ENCODE assay signal across 9 mouse cellular contexts in genomic region chr5:135011809-135012613, GRCm38 (mm10). TPM values are rescaled to one million over a fixed set of nuclear protein-coding genes. Genes with fewer than 3 reads are reported as not detected.
DNase-seq lines count a peak whose midpoint lies in the region; ATAC-seq and TF ChIP-seq lines count a peak whose summit lies in the region.
"Had no signal": no experiment of that assay in that cellular context is flagged by ENCODE, and none has a peak within 500 bp of the region (broad histone marks: within the 10 kb centered on the region; RNA-seq: fewer than 3 reads in every experiment).

No protein-coding gene starts in this region.

- peaks cover 8% of the 10 kb centered on the region; the same call in 1 of the 2 replicates for H3K79me2 ChIP-seq in liver, adult 2 months (ENCODE audit: control insufficient read depth, insufficient read depth, low read length)

- no peak for TF ChIP-seq POLR2A in liver, adult 2 months (IDR thresholded peaks at IDR 0.05; ENCODE audit: extremely low read depth, insufficient read depth, low read length)

- H3K27me3 ChIP-seq in E14TG2a.4 (ENCODE audit: insufficient read depth, low read length): no peaks in the 10 kb centered on the region
- H3K27me3 ChIP-seq in heart, embryonic 14.5 days (ENCODE audit: control insufficient read depth, insufficient read depth, low read length): no peaks in the 10 kb centered on the region
- no peaks in the 10 kb centered on the region for H3K27me3 ChIP-seq in liver, adult 2 months (ENCODE audit: control insufficient read depth, insufficient read depth, low read length)

- H3K36me3 ChIP-seq in E14TG2a.4 (ENCODE audit: insufficient read depth, low read length): peaks cover 16% of the 10 kb centered on the region
- peaks cover 13% of the 10 kb centered on the region for H3K36me3 ChIP-seq in heart, embryonic 14.5 days (ENCODE audit: control insufficient read depth, insufficient read depth, low read length)
- no peaks in the 10 kb centered on the region for H3K36me3 ChIP-seq in liver, adult 2 months (ENCODE audit: control insufficient read depth, insufficient read depth, low read length)

- peak overlapping the region; percentile 18; the same call in 1 of the 2 replicates for H3K9ac ChIP-seq in heart, embryonic 14.5 days (ENCODE audit: low read length)
- H3K9ac ChIP-seq in liver, adult 2 months (ENCODE audit: low read depth, low read length): peak overlapping the region; percentile 12; the same call in 1 of the 2 replicates

- ATAC-seq in heart, embryonic 14.5 days (ENCODE audit: insufficient number of reproducible peaks, insufficient read depth, low FRiP score, low read depth): no peak
- ATAC-seq in cerebellum, adult (ENCODE audit: insufficient number of reproducible peaks, low FRiP score, low TSS enrichment): no peak

- DNase-seq in cerebellum, adult 11-12 months: peak; percentile 57
- no peak for DNase-seq in cerebellum, postnatal 14 days
- no peak for DNase-seq in liver, adult 2 months (ENCODE audit: extremely low read depth, low read depth, low spot score)
- no peak for DNase-seq in right cerebral cortex, postnatal 14 days
- DNase-seq in cerebellum, adult 11 months: no peak

- H3K4me1 ChIP-seq in E14TG2a.4 (replicated peaks; ENCODE audit: low read depth, low read length): peaks cover 67% of the 10 kb centered on the region
- peaks cover 10 to 22% of the 10 kb centered on the region in 2 experiments for H3K4me1 ChIP-seq in heart, embryonic 14.5 days (ENCODE audit: control insufficient read depth in 2 of 2, insufficient read depth in 2 of 2, low read length in 2 of 2)
- H3K4me1 ChIP-seq in liver, adult 2 months (ENCODE audit: control insufficient read depth, insufficient read depth, low read length): peaks cover 19% of the 10 kb centered on the region

- WGBS in heart, embryonic 14.5 days: 44% methylated on average over 26 of the region's 26 CpGs
- WGBS in liver, adult 2 months: 76% methylated on average over 26 of the region's 26 CpGs

- H3K27ac ChIP-seq in heart, embryonic 14.5 days (replicated peaks in 1 of 2; ENCODE audit: control insufficient read depth in 1 of 2, insufficient read depth in 1 of 2, low read depth in 2 of 2, low read length in 2 of 2): 0 out of 4 replicates have a peak overlapping the region, but pooled peaks of 1 of the 2 experiments have one; percentile 10
- H3K27ac ChIP-seq in liver, adult 2 months (replicated peaks; ENCODE audit: insufficient read depth, low read depth, low read length): peak overlapping the region; percentile 13; the same call in 1 of the 2 replicates
- H3K27ac ChIP-seq: macrophage had no signal

- peak overlapping the region; percentile 88 for H3K4me3 ChIP-seq in E14TG2a.4 (replicated peaks; ENCODE audit: low read length)
- H3K4me3 ChIP-seq in heart, embryonic 14.5 days (ENCODE audit: control insufficient read depth in 1 of 2, insufficient read depth in 1 of 2, low read depth in 1 of 2, low read length in 2 of 2): no peak overlapping the region
- peak overlapping the region; percentile 43; the same call in 1 of the 2 replicates for H3K4me3 ChIP-seq in liver, adult 2 months (ENCODE audit: insufficient read depth, low read depth, low read length)

- TF ChIP-seq CTCF in E14TG2a.4 (conservative IDR thresholded peaks at IDR 0.05; ENCODE audit: low read length): no peak
- no peak for TF ChIP-seq CTCF in liver, adult 2 months (IDR thresholded peaks at IDR 0.05; ENCODE audit: low read depth, low read length)

- peak overlapping the region; percentile 24 for H3K4me2 ChIP-seq in heart, embryonic 14.5 days (ENCODE audit: low read length)

- no peaks in the 10 kb centered on the region for H3K9me3 ChIP-seq in E14TG2a.4 (ENCODE audit: low read length)
- no peaks in the 10 kb centered on the region for H3K9me3 ChIP-seq in heart, embryonic 14.5 days (ENCODE audit: control insufficient read depth, low read length)

RNA-seq across cellular contexts. Expression of gene Abhd11, which starts 3.1 kb away (rescaled TPM):
- polyA plus RNA-seq in heart, embryonic 14.5 days (2014; fragmentation: Nextera tagmentation; extraction: Ambion mirVana): 72.1 and 74.9 TPM in 2 replicates
- 35.9 and 38.1 TPM in 2 replicates for total RNA-seq in liver, adult 2 months (2014; rRNA removed)
- 77.6 and 78.8 TPM in 2 replicates for polyA plus RNA-seq in liver, adult 2 months (2012; rRNA removed)

RNA-seq across cellular contexts. Expression of gene Stx1a, which starts 11.3 kb away (rescaled TPM):
- polyA plus RNA-seq in heart, embryonic 14.5 days (2014; fragmentation: Nextera tagmentation; extraction: Ambion mirVana): 5.4 and 6.4 TPM in 2 replicates
- 0.09 and 0.13 TPM in 2 replicates for total RNA-seq in liver, adult 2 months (2014; rRNA removed)
- polyA plus RNA-seq in liver, adult 2 months (2012; rRNA removed): 1.1 and 1.3 TPM in 2 replicates

RNA-seq across cellular contexts. Expression of gene Cldn3, which starts 26.0 kb away (rescaled TPM):
- 0.53 and 2.2 TPM in 2 replicates for polyA plus RNA-seq in heart, embryonic 14.5 days (2014; fragmentation: Nextera tagmentation; extraction: Ambion mirVana)
- 49.9 and 86.6 TPM in 2 replicates for total RNA-seq in liver, adult 2 months (2014; rRNA removed)
- 290 and 291 TPM in 2 replicates for polyA plus RNA-seq in liver, adult 2 months (2012; rRNA removed)
- polyA plus RNA-seq: macrophage had no signal

RNA-seq across cellular contexts. Expression of gene Dnajc30, which starts 52.0 kb away (rescaled TPM):
- 30.6 and 31.1 TPM in 2 replicates for polyA plus RNA-seq in heart, embryonic 14.5 days (2014; fragmentation: Nextera tagmentation; extraction: Ambion mirVana)
- 7.1 and 8.6 TPM in 2 replicates for total RNA-seq in liver, adult 2 months (2014; rRNA removed)
- polyA plus RNA-seq in liver, adult 2 months (2012; rRNA removed): 39.9 and 45.7 TPM in 2 replicates

RNA-seq across cellular contexts. Expression of gene Bud23, which starts 52.7 kb away (rescaled TPM):
- 47.2 and 52.3 TPM in 2 replicates for polyA plus RNA-seq in heart, embryonic 14.5 days (2014; fragmentation: Nextera tagmentation; extraction: Ambion mirVana)
- total RNA-seq in liver, adult 2 months (2014; rRNA removed): 32.7 and 38.4 TPM in 2 replicates
- 50.9 and 51.7 TPM in 2 replicates for polyA plus RNA-seq in liver, adult 2 months (2012; rRNA removed)

Comparison
In these comparisons a context has a peak if more than half of its experiments do, and no peak if none do; other contexts are left out.
1. H3K4me3 ChIP-seq: peak in E14TG2a.4 (single experiment) and liver, adult 2 months (single experiment); none in heart, embryonic 14.5 days (0 of 2).
2. RNA of gene Cldn3, which starts 26.0 kb away (polyA plus RNA-seq): 290 to 291 TPM in liver, adult 2 months; 0.53 to 2.2 TPM in heart, embryonic 14.5 days; every median in the first group is over 10 times any median in the second.